Mouse (Mus musculus) G1E (cell line): ENCODE measurements around the gene Mfap4. TPM values are rescaled to one million over a fixed set of nuclear protein-coding genes. Genes with fewer than 3 reads are reported as not detected.

Source experiments
- ATAC-seq: 2 replicates; pipeline ENCODE4 v1.8.0; 2016; ENCODE audit warnings: mild to moderate bottlenecking; ENCODE audit not compliant: insufficient number of reproducible peaks, poor library complexity, low FRiP score, severe bottlenecking; ENCODE audit errors: extremely low read depth
- DNase-seq: peaks from one replicate; pipeline ENCODE4 v3.0.0; 2012; ENCODE audit warnings: low spot score
- H3K27me3 ChIP-seq: 2 replicates; pipeline ENCODE4 v1.6.1; 2012; ENCODE audit warnings: mild to moderate bottlenecking, low read length, inconsistent platforms; ENCODE audit not compliant: insufficient read depth
- H3K36me3 ChIP-seq: replicated peaks from 2 replicates; pipeline ENCODE3; 2012; ENCODE audit warnings: mild to moderate bottlenecking, inconsistent platforms
- H3K4me1 ChIP-seq: 2 replicates; pipeline ENCODE4 v1.6.1; 2012; ENCODE audit warnings: low read depth, low read length, inconsistent platforms, mixed read lengths; ENCODE audit not compliant: insufficient read depth
- H3K4me3 ChIP-seq: 2 replicates; pipeline ENCODE4 v1.5.1; 2012; ENCODE audit warnings: low read depth, mild to moderate bottlenecking, inconsistent platforms, low read length, moderate library complexity, mixed read lengths
- H3K9me3 ChIP-seq: replicated peaks from 2 replicates; pipeline ENCODE4 v1.6.1; 2012; ENCODE audit warnings: inconsistent platforms
- CTCF ChIP-seq: IDR thresholded peaks from 2 replicates; pipeline ENCODE4 v1.5.1; 2012; ENCODE audit warnings: low read depth, low read length, inconsistent platforms, mixed read lengths
- GATA1 ChIP-seq: IDR thresholded peaks from 2 replicates; pipeline ENCODE4 v1.6.1; 2012; ENCODE audit warnings: borderline replicate concordance, low read length, inconsistent platforms, mixed read lengths
- GATA2 ChIP-seq: IDR thresholded peaks from 2 replicates; pipeline ENCODE4 v1.6.1; 2012; ENCODE audit warnings: low read depth, low read length, inconsistent platforms, borderline replicate concordance
- POLR2AphosphoS5 ChIP-seq: IDR thresholded peaks from 2 replicates; pipeline ENCODE4 v1.6.1; 2012; ENCODE audit warnings: low read depth, low read length, inconsistent platforms; ENCODE audit not compliant: insufficient replicate concordance
- TAL1 ChIP-seq: conservative IDR thresholded peaks from 2 replicates; pipeline ENCODE4 v1.6.1; 2012; ENCODE audit warnings: low read depth, low read length, inconsistent platforms, mixed read lengths
- polyA plus RNA-seq: library from polyadenylated mRNA; stranded (reverse); fragments of >175 nt; gene quantifications from 2 replicates; pipeline ENCODE4 v1.2.3, GENCODE M21; 2012
- total RNA-seq, 2 experiments: library from RNA; stranded (forward) in 1 of 2; stranded (reverse) in 1 of 2; fragments of 200-1000 nt in 1 of 2; fragments of >200 nt in 1 of 2; fragmentation: Nextera tagmentation in 1 of 2; gene quantifications; 2 replicates each; pipeline ENCODE4 v1.2.3; 2014 to 2017

Gene Mfap4
- total RNA-seq (2014; fragmentation: Nextera tagmentation) (not detected in 2 replicates), total RNA-seq (2017) (0.33 TPM in 1 of 2 replicates, not detected in the other), polyA plus RNA-seq (not detected in 2 replicates)

DNA sequence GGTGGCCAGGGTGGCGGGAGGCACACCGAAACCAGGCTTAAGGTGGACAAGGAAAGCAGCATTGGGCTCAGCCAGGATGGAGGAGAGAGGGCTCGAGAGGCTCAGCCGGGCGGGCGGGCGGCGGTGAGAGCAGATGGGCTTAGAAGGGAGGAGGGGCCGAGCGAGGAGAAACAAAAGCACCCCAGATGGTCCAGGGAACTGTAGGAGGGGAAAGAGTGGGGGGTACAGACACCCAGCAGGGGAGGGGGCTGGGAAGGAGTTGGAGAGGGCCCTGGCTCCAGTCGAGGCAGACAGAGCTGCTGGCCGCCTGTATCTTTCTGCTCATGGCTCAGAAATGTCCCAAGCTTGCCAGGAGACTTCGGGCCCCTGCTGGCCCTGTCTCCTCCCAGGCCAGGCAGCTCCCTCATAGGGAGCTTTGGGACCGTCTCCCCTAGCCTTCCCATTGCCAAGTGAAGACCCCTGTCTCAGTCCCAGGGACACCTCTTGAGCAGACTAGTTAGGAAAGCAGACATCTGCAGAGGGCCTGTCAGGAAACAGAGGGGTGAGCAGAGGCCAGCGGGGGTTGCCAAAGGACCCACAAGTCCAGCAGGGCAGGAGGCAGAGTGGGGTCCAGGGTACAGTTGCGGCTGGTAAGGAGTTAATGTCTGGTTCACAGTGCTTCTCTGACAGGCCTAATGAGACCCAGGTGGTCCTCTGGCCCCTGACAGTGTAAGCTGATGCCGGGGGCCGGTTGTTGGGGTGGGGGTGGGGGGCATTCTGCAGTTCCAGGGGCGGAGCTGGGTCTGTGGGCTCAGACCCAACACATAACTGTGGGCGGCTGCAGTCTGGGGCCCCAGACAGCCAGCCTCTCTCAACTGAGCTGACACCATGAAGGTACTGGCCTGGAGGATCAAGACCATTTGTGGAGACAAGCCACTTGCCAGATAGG is at the start of gene Mfap4:
Gene Mfap4 (plus strand): TSS at position 819 of the 928 bp plus-strand sequence.
- peaks cover 5% of the 10 kb centered on the region for H3K4me1 ChIP-seq
- ATAC-seq = no peak

DNA sequence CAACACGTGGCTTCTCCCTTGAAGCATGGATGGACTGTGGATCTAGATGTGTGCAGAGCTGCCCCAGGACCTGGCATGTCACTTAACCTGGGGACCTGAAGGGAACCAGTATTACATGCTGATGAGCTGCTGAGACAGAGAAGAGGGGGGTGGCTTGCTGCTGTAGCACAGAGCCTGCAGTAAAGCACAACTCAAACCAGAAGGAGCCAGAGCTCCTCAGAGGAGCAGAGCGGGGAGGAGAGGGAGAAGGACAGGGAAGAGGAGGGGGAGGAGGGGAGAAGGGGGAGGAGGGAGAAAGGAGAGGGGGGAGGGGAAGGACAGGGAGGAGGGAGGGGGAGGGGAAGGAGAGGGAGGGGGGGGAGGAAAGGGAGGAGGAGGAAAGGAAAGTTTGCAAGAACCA is 48.9 kb upstream of the Mfap4 start:
- DNase-seq (no peak), ATAC-seq (no peak)
- H3K4me3 ChIP-seq = no peak overlapping the region
- H3K9me3 ChIP-seq = no peaks in the 10 kb centered on the region
- no peaks in the 10 kb centered on the region for H3K36me3 ChIP-seq
- no peak for TF ChIP-seq POLR2AphosphoS5
- no peak for TF ChIP-seq GATA2
- TF ChIP-seq GATA1 = no peak
- no peak for TF ChIP-seq TAL1
- TF ChIP-seq CTCF = no peak
- H3K4me1 ChIP-seq = 0 out of 2 replicates have a peak, but pooled peaks cover 5% of the 10 kb centered on the region
- peaks cover 13% of the 10 kb centered on the region for H3K27me3 ChIP-seq

More for the DNA sequence above, at the start of gene Mfap4:
- DNase-seq = no peak
- Histone ChIP-seq H3K36me3 (peaks cover 26% of the 10 kb centered on the region), H3K9me3 (no peaks in the 10 kb centered on the region), H3K27me3 (peaks cover 29% of the 10 kb centered on the region), H3K4me3 (no peak within 1 kb of the TSS)
- TF ChIP-seq CTCF (no peak), POLR2AphosphoS5 (no peak), TAL1 (no peak), GATA1 (no peak), GATA2 (no peak)

DNA sequence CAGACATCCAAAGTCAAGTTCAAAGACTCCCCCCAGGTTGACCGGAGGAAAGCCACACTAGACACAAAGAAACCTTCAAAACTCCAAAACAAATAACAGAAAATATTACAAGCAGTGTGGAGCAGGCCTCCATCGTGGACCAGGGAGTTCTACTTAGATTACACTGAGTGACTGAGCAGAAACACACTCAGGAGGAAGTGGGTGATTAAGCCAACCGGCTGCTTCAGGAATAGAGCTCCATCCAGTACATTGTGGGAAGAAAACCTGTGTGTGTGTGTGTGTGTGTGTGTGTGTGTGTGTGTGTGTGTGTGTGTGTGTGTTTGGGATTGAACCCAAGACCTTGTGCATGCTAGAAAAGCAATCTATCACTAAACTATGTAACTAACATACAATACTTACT is 46.1 kb upstream of the Mfap4 start:
- TF ChIP-seq GATA1 (no peak), CTCF (no peak)
- Histone ChIP-seq H3K36me3 (no peaks in the 10 kb centered on the region), H3K27me3 (peaks cover 12% of the 10 kb centered on the region), H3K4me1 (0 out of 2 replicates have a peak, but pooled peaks cover 5% of the 10 kb centered on the region), H3K4me3 (no peak overlapping the region), H3K9me3 (no peaks in the 10 kb centered on the region)
- no peak for DNase-seq
- ATAC-seq = no peak

DNA sequence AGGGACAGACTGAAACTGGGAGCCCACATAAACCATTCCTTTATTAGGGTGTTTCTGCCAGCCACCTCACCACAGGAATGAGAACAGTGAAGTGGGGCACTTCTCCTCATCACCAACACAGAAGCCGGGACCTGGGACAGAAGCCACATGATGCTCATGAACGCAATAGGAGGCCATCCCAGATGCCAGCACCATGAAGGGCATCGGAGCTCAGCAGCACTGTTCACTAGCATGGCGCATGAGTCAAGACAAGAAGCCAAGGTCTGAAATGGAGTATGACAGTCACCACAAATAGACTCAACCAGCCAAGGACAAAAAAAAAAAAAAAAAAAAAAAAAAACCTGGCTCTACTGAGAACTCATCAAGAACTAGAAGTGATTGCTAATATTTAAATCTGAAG is 44.8 kb upstream of the Mfap4 start:
- no peak for DNase-seq
- TF ChIP-seq POLR2AphosphoS5 = no peak
- TF ChIP-seq TAL1 = no peak
- no peak for TF ChIP-seq GATA2
- no peak for TF ChIP-seq GATA1
- TF ChIP-seq CTCF = no peak
- no peak overlapping the region for H3K4me3 ChIP-seq
- H3K36me3 ChIP-seq = no peaks in the 10 kb centered on the region
- H3K9me3 ChIP-seq = no peaks in the 10 kb centered on the region
- peaks cover 10% of the 10 kb centered on the region for H3K27me3 ChIP-seq
- H3K4me1 ChIP-seq = 0 out of 2 replicates have a peak, but pooled peaks cover 5% of the 10 kb centered on the region
- no peak for ATAC-seq

DNA sequence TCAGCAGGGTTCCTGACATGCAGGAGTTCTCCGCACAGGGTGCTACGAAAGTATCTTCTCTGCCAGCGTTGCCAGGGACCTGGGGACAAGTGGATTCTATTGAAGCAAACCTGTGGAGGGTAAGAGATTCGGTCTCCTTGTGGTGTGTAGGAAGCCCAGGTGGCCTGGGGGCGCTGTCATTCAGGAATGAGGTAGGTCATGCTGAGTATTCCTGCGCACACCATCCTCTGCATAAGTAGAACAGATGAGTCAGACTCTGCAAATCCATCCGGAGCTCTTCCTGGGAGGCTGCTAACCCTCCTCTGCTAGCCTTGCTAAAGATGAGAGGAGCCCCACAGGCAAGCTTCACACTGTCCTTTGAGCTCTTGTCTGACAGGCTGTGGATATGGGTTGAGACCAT is 43.6 kb upstream of the Mfap4 start:
- no peak for ATAC-seq
- Histone ChIP-seq H3K4me3 (no peak overlapping the region), H3K27me3 (peaks cover 10% of the 10 kb centered on the region)

DNA sequence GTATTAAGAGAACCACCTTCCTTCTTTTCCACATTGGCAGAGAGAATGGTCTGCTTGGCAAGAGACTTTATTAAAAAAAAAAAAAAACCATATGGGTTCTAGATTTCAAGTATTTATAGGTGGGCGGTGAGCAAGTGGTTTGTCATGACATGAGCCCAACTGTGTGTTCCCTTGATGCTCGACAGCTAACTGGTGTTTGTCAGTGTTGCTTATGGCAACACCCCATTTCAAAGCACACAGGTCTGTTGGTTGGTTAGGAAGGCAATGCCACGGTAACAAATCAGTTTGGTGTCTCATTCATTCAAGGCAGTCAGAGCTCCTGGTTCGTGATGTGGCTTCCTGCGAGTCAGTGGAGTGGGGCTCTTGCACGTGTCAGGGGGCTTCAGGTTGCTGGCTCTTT is 41.4 kb upstream of the Mfap4 start:
- no peaks in the 10 kb centered on the region for H3K4me1 ChIP-seq
- H3K36me3 ChIP-seq = no peaks in the 10 kb centered on the region
- H3K9me3 ChIP-seq = no peaks in the 10 kb centered on the region
- TF ChIP-seq GATA2 (no peak), TAL1 (no peak), GATA1 (no peak), POLR2AphosphoS5 (no peak), CTCF (no peak)
- DNase-seq = no peak
- no peak overlapping the region for H3K4me3 ChIP-seq
- ATAC-seq = no peak
- peaks cover 8% of the 10 kb centered on the region; the same call in 1 of the 2 replicates for H3K27me3 ChIP-seq

More for the DNA sequence above, 43.6 kb upstream of the Mfap4 start:
- no peak for TF ChIP-seq GATA1
- TF ChIP-seq TAL1 = no peak
- no peak for TF ChIP-seq GATA2
- TF ChIP-seq CTCF = no peak
- no peak for TF ChIP-seq POLR2AphosphoS5
- H3K9me3 ChIP-seq = no peaks in the 10 kb centered on the region
- H3K36me3 ChIP-seq = no peaks in the 10 kb centered on the region
- 0 out of 2 replicates have a peak, but pooled peaks cover 5% of the 10 kb centered on the region for H3K4me1 ChIP-seq
- DNase-seq = no peak
